Mouse (Mus musculus) hindbrain, embryonic 13.5 days (tissue): ENCODE measurements around the gene Vmn1r149. TPM values are rescaled to one million over a fixed set of nuclear protein-coding genes. Genes with fewer than 3 reads are reported as not detected.
"Not testable (repeated sequence)": the region's sequence is repeated elsewhere in the genome, so short reads cannot be mapped to it uniquely, and the experiment has no call there.

Experiments used
- ATAC-seq: fragments of 200-750 bp; cut with Nextera tagmentation; 2 replicates; pipeline ENCODE4 v1.8.0; 2017; ENCODE audit warnings: moderate TSS enrichment; ENCODE audit not compliant: low FRiP score
- H3K27ac ChIP-seq: fragments of 300-500 bp; sonication (generic); 2 replicates; pipeline ENCODE4 v1.5.1; 2015; ENCODE audit warnings: inconsistent platforms, mild to moderate bottlenecking, moderate library complexity
- H3K27me3 ChIP-seq: fragments of 300-500 bp; sonication (generic); 2 replicates; pipeline ENCODE4 v1.6.1; 2015; ENCODE audit warnings: mild to moderate bottlenecking, inconsistent platforms
- H3K36me3 ChIP-seq: fragments of 300-500 bp; sonication (generic); 2 replicates; pipeline ENCODE4 v1.6.1; 2015; ENCODE audit warnings: mild to moderate bottlenecking, inconsistent platforms
- H3K4me1 ChIP-seq: fragments of 300-500 bp; sonication (generic); replicated peaks from 2 replicates; pipeline ENCODE4 v1.6.1; 2015; ENCODE audit warnings: inconsistent platforms
- H3K4me2 ChIP-seq: fragments of 300-500 bp; sonication (generic); 2 replicates; pipeline ENCODE4 v1.6.1; 2015; ENCODE audit warnings: inconsistent platforms, mild to moderate bottlenecking, moderate library complexity
- H3K4me3 ChIP-seq: fragments of 300-500 bp; sonication (generic); 2 replicates; pipeline ENCODE4 v1.5.1; 2015; ENCODE audit warnings: mild to moderate bottlenecking, inconsistent platforms
- H3K9ac ChIP-seq: fragments of 300-500 bp; sonication (generic); 2 replicates; pipeline ENCODE4 v1.6.1; 2015; ENCODE audit warnings: mild to moderate bottlenecking, inconsistent platforms
- H3K9me3 ChIP-seq: fragments of 300-500 bp; sonication (generic); 2 replicates; pipeline ENCODE4 v1.6.1; 2016; ENCODE audit warnings: inconsistent platforms
- WGBS: fragments of 180-500 bp; shearing (Covaris S2); methylation state at CpG from one replicate; pipeline ENCODE4 v1.1.7; 2015; 5-methylcytosine and 5-hydroxymethylcytosine counted together
- polyA plus RNA-seq: library from polyadenylated mRNA; unstranded; fragments of >200 nt; fragmentation: Nextera tagmentation; extraction: Ambion mirVana; gene quantifications from 2 replicates; pipeline ENCODE4 v1.2.1, GENCODE M21; 2015

Vmn1r149 gene
- not detected in 2 replicates for polyA plus RNA-seq

DNA sequence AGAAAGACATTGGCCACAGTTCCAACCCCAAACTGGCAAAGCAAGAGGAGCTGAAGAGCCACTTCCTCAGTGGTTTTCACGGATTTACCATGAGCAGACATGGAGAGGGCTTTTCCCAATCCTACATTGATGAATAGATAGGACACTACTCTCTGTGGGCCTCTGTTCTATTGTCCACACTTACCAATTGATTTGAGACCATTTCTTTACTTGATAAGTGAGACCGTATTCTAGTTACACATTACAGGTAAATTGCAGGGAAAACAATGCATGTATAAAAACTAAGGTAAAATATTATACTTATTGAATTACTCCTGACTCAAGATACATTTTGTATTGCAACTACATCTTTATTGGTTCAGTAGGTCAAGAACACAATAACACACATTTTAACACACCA is at the start of gene Vmn1r149:
Vmn1r149 (minus strand) TSS at position 101 of the 400 bp plus-strand sequence.
- WGBS = no CpG with 5 or more reads among the region's 2 CpGs
- H3K9ac ChIP-seq, H3K4me3 ChIP-seq, H3K36me3 ChIP-seq, H3K4me1 ChIP-seq, H3K27ac ChIP-seq, H3K27me3 ChIP-seq, H3K4me2 ChIP-seq, H3K9me3 ChIP-seq, ATAC-seq: not testable (repeated sequence)

DNA sequence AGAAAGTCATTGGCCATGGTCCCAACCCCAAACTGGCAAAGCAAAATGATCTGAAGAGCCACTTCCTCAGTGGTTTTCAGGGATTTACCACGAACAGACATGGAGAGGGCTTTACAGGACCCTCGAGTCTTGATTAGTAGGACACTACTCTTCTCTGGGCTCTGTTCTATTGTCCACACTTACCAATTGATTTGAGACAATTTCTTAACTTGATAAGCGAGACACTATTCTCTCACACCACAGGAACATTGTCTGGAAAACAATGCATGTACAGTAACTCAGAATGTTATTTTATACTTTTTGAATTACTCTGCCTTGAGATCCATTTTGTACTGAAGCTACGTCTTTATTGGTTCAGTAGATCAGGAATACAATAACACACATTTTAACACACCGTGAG is 25.9 kb upstream of the Vmn1r149 start, which contains the start of gene Gm10665:
Gm10665 (minus strand) TSS at position 101 of the 400 bp plus-strand sequence.
- no CpG with 5 or more reads among the region's 5 CpGs for WGBS

DNA sequence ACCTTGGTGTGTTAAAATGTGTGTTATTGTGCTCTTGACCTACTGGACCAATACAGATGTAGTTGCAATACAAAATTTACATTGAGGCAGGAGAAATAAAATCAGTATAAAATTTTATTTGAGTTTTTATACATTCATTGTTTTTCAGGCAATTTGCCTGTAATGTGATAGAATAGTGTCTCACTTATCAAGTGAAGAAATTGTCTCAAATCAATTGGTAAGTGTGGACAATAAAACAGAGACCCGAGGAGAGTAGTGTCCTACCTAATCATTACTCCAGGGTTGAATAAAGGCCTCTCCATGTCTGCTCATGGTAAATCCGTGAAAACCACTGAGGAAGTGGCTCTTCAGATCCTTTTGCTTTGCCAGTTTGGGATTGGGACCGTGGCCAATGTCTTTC is 24.7 kb downstream of the Vmn1r149 start, which contains the start of gene Vmn1r148:
Vmn1r148 (plus strand) TSS at position 301 of the 400 bp plus-strand sequence.
- not testable (repeated sequence) for H3K27ac ChIP-seq, ATAC-seq, H3K9me3 ChIP-seq, H3K4me3 ChIP-seq, H3K36me3 ChIP-seq, H3K4me2 ChIP-seq, H3K4me1 ChIP-seq, H3K27me3 ChIP-seq, H3K9ac ChIP-seq
- no CpG with 5 or more reads among the region's 3 CpGs for WGBS

More for the DNA sequence above, 25.9 kb upstream of the Vmn1r149 start, which contains the start of gene Gm10665:
- H3K27ac ChIP-seq, H3K4me2 ChIP-seq, H3K9ac ChIP-seq, H3K4me1 ChIP-seq, ATAC-seq, H3K4me3 ChIP-seq, H3K36me3 ChIP-seq, H3K9me3 ChIP-seq, H3K27me3 ChIP-seq: not testable (repeated sequence)

Other genes starting within 250 kb of the Vmn1r149 start
- not detected in 2 replicates for gene Vmn1r143, start 248.9 kb downstream of the Vmn1r149 start, polyA plus RNA-seq
- gene Gm8653, start 237.0 kb downstream of the Vmn1r149 start, polyA plus RNA-seq = not detected in 2 replicates
- gene Gm8453, start 208.7 kb downstream of the Vmn1r149 start, polyA plus RNA-seq = not detected in 2 replicates
- gene Gm4187, start 108.5 kb downstream of the Vmn1r149 start, polyA plus RNA-seq = not detected in 2 replicates
- not detected in 2 replicates for gene Gm8660, start 67.2 kb downstream of the Vmn1r149 start, polyA plus RNA-seq
- gene Vmn1r148, start 24.6 kb downstream of the Vmn1r149 start, polyA plus RNA-seq = not detected in 2 replicates
- not detected in 2 replicates for gene Gm10665, start 25.8 kb upstream of the Vmn1r149 start, polyA plus RNA-seq
- not detected in 2 replicates for gene Vmn1r151, start 61.4 kb upstream of the Vmn1r149 start, polyA plus RNA-seq
- not detected in 2 replicates for gene Vmn1r152, start 84.7 kb upstream of the Vmn1r149 start, polyA plus RNA-seq
- gene Gm8677, start 96.7 kb upstream of the Vmn1r149 start, polyA plus RNA-seq = not detected in 2 replicates
- gene Gm4201, start 127.1 kb upstream of the Vmn1r149 start, polyA plus RNA-seq = not detected in 2 replicates
- gene Gm4565, start 149.9 kb upstream of the Vmn1r149 start, polyA plus RNA-seq = not detected in 2 replicates
- not detected in 2 replicates for gene Vmn1r155, start 219.8 kb upstream of the Vmn1r149 start, polyA plus RNA-seq